Mouse (Mus musculus): ENCODE results near the gene Rex1bd.
A peak's percentile ranks its signal among the peaks of the same experiment; 100 is the strongest.

Gene Rex1bd

DNA sequence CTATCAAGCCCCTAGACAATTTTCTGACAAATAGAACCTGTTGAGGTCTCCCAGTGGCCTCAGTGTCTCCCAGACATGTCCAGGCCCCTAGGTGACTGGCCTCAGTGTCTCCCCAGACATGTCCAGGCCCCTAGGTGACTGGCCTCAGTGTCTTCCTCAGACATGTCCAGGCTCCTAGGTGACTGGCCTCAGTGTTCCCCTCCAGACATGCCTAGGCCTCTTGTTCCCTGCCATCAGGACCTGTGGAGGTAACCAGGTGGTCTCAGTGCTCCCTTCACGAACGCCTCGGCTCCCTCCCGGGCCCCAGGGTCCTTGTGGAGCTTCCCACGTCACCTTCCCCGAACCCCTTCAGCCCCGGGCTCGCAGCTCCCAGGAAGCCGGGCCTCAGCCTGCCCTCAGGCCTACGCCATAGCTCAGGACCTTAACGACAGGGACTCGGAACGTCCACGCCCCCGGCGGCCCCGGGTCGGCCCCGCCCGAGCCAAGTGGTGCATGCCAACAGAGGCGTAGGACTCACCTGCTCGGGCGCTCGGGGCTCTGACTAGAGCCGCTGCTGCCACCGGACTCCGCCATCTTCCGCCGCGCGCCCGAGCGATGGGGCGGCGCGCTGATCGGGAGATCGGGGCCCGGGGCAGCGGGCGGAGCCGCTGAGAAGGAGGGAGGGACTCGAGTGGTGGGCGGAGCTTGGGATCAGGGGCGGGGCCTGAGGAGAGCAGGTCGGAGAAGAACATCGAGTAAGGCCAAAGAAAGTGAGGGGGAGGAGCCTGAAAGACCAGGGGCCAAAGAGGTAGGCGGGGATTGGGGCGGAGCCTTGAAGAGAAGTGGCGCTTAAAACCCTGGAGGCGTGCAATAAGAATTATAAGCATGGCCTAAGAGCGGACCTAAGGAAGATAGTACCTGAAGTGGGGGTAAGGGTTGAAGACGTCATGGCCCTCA lies 30.0 kb downstream of the Rex1bd start, which contains the start of gene Klhl26:
Gene Klhl26, minus strand, starts transcription at position 636 of the 936 bp plus-strand sequence.
- peak; percentile 97 to 99 for DNase-seq

DNA sequence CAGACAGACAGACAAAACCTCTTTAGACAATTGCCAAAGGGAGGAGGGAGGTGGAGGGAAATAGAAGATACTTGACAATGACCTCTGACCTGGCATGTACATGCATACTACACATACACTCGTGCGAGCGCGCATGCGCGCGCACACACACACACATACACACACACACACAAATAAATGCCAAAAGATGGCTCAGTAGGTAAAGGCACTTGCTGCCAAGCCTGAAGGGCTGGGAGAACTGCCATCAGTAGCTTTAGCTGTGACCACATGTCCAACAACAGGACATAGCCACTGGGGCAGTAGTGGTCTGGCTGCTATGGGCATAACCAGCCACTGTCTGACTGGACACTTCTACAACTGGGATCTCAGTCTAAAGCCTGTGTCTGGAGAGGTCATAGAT lies 34.7 kb downstream of the Rex1bd start:
- no peak for DNase-seq

DNA sequence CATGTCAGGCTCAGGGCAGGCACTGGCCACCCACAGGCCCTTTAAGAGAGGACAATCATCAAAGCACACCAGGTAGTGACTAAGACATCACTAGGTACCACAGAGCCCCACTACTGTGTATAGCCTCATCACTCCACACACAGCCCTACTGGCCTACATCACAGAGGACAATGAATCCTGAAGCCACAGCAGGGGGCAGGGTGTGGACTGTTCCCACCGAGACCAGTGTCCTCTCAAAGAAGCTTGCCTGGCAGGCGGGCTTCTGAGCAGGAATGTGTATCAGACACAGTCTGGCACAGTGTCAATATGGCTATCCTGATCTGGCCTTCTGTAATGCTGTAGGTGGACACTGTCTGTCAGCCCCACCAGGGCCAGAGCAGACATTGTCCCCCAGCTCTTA lies 36.6 kb downstream of the Rex1bd start:
- no peak for DNase-seq

DNA sequence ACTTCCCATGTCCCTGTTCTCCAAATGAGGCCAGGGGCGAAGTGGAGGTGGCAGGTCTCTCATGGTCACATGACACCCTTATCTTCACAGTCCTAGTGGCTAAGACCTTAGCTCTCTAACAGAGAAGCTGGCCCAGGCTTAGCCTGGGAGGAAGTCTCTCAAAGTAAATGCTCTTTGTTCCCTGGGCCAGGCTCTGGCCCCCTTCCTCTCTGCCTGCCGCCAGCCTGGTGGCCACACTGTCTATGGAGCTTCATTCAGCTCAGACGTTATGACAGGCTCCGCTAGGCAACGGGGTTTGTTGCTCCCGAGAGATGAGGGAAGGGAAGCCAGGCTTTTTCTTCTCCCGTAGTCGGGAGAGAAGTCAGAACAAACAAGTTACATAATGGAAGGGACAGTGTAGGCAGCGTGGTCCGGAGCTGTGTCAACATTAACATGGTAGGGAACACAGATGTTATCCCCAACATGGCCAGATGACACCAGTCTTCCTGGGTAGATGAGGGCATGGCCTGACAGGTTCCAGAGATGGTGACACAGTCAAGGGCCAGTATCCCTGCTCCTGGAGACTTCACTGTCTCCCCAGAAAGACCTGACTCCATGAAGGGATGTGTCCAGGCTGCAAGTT lies 37.1 kb downstream of the Rex1bd start:
- no peak for DNase-seq

DNA sequence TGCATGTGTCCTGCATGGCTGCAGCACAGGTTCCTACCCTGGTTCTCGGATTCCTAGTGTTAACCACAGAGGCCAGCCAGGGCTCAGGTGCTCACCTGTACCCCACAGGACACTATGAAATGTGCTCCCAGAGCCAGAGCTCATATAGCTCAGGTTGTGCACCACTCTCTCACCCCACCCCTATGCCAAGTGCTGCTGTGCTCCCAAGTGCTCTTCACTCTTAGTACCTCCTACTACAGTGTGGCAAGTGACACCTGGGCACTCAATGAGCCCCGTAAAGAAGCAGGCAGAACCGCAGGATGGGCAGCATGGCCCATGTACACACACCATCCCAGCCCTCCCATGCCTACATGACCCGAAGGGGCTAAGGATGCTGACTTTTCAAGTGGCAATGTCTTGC lies 37.8 kb downstream of the Rex1bd start:
- no peak for DNase-seq

DNA sequence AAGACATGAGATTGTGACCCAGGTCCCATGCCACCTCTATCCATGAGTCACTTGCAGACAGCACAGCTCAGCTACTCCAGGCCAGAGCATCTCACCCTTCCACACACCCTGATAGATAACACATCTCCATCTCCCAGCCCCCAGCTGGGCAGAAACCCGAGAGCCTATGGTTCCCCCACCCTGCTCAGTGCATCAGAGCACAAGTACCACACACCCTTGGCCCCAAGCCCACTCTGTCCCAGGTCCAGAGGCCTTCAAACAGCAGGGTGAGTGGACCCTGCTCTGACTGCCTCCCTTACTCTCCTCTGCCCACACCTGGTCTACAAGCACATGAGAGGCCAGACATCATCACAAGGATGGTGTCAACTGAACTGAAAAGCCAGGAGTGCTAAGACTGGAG lies 38.6 kb downstream of the Rex1bd start:
- no peak for DNase-seq

DNA sequence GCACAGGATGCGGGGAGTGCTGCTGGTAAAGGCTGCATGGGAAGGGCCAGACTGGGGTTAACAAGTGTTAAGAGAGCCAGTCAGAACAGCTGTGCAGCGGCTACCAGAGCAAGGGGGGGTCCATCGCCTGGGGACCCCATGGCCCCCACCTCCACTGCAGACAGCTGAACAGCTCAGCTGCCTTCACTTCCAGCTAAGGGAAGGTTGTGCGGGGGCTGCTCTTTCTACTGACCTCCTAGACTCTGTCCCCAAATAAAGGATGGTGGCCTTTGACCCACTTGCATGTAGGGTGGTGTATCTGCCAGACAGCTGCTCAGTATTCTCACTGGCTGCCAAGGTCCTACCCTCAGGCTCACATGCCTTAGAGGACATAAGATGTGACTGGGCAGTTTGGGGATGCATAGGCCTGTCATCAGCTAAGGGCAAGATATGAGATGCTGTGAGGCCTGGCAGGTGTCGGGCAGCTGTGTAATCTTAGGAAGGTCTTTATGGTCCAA lies 39.3 kb downstream of the Rex1bd start:
- DNase-seq = no peak

DNA sequence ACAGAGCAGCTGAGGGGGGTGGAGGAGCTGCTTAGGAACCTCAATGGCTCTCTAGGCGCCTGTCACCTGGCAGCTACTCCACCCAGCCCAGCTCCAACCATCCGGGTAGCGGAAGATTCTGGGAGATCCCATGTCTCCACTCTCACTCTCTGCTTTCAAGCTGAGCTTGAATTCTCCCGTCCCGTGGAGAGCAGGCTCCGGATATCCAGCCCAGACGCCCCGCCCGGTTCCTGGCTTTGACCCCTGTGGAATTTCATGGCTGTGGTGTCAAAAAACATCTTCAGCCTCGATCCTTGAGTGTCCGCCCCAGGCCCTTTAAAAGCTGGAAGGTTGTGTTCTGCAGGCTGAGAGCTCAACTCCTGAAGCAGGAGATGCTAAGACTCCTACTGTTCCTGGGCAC lies 39.8 kb downstream of the Rex1bd start:
- peak; percentile 51 to 67 for DNase-seq

DNA sequence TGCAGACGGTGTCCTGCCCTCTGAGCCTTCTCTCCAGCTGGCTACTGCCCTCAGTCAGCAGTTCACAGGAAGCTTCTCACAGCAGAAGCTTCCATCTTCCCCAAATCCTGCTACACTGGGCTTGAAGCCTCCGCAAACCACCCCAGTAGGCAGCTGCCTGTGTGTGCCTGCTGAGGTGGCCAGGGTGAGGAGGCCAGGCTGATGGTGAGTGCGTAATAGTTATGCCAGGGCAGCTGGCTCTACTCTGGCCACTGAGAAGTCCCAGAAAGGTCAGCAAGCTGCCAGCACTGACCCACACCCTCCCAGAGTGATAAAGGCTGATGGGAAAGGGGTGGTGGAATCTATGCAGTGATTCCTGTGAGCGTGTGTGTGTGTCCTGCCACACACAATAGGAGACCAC lies 40.2 kb downstream of the Rex1bd start:
- DNase-seq = no peak

DNA sequence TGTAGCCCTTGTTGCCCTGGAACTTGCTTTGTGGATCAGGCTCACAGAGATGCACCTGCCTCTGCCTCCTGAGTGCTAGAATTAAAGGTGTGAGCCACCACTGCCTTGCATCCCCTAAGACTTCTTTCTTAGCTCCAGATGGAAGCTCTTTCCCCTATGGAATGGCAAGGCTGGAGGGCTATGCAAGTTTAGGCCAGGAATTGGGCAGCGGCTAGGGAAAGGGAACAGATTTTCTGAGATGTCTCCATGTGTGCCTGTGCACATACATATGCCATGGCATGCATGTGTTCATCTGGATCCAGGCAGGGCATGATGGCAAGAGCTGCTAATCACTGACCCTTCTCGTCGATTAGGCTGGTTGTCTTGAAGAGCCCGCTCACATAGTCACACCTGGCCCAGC lies 40.9 kb downstream of the Rex1bd start:
- DNase-seq = no peak

DNA sequence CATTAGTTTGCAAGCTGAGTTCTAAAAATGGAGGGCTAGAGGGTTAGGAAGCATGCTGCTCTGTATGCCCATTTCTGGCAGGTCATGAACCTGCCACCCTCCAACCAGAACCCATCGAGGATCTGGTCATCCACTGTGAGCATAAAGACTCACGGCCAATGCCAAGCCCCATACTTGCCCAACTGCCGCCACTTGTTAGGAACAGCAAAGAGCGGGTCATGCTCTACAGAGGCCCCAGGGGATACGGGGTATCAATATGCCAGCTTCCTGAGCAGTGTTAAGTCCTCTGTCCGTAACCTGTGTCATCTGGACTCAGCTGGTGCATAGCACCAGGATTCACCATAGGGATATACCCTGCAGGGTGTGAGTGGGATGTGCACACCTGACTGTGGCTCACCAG lies 42.4 kb downstream of the Rex1bd start:
- no peak for DNase-seq

DNA sequence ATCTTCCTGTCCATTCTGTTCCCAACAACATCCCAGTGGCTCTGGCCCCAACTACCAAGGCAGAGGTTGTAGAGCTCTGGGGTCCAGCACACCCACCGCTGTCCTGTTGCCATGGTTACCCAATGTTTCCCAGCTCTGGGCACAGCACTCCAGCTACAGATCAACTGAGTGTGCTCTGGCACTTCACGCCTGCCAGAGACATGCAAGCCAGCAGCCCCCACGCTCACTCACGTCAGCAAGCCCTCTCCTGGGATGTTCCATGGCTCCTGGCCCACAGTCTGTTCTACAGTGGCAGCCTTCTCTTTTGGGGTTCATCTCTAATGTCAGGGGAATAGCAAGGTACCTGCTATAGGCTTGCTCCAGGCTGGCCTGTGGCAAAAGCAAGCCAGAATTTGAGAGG lies 43.2 kb downstream of the Rex1bd start:
- DNase-seq = no peak

DNA sequence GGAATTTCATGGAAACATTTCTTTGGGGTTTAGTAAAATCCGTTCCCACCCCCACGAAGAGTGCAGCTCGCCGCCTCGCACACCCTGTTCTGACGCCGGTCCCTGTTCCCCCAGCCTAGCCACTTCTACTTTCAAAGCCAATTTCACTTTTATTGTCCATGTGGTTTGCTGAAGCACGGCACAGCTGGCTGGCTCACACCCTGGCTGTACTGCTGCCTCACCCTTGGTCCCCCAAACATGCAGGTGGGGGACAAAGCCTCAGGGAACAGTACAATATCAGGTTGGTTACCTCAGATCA lies 44.1 kb downstream of the Rex1bd start:
- DNase-seq = no peak

DNA sequence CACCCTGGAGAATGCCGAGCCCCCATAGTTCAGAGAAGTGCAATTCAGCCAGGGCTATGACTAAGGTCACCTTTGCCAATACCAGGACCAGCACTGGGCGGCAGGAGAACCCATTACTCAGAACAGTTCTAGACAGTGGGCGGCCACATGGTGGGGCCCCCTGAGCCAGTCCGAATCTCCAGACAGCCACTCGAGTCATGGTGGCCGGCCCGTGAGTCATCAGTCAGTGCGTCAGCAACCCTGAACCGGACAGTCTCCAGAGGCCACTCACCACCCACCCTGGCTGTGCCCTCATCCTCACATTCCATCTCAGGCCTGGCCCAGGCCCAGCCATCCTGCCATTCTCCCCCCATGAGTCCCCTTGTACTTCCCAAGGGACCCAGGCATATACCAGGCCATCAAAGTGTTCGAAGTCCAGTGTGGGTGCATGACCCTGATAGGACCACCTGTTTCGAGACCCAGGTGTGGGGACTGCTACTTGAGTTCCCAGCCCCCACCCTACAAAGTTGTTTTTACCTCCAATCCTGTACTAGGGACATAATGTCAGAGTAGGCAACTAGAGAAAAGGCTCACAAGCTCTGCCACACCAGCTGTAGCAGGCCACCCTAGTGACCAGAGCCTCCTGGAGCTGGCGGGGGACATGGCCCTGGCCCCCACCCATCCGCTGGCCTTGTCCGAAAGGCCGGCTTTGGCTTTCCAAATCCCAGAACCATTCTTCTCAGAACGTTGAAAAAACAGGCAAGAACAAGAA lies 44.6 kb downstream of the Rex1bd start:
- no peak for DNase-seq

DNA sequence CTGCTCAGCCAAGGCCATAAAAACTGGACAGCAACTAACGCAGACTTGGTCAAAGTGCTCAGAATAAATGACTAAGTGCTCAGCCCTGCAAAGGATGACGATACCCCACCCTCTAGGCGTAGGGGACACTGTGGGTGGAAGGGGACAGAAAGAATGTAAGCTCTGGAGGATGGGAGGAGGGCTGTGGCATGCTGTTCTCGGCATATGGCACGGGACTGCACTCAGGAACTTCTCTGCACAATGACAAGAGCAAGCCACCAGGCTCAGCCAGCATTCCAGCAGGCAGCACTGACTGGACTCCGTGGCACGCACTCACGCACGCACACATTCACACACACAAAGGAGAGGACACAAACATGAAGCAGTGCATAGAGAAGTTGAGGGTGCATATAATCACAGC lies 45.9 kb downstream of the Rex1bd start:
- DNase-seq = no peak

DNA sequence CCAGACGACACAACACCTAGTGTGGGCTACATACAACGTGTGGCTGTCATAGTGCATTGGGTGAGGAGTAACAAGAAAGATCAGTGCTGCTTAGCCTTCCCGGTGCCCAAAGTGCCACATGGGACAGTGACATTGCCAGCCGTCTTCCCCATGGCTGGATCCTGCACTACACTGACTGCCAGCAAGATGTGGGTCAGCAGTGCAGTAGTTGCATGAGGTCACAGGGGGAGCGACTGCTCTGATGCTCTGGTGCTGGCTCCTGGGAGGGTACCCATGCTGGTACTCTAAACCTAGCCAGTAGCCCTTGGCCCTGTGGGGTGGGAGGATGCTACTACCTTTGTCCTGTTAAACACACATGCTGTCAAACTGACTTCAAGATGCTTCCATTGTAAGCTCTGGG lies 46.4 kb downstream of the Rex1bd start:
- no peak for DNase-seq

DNA sequence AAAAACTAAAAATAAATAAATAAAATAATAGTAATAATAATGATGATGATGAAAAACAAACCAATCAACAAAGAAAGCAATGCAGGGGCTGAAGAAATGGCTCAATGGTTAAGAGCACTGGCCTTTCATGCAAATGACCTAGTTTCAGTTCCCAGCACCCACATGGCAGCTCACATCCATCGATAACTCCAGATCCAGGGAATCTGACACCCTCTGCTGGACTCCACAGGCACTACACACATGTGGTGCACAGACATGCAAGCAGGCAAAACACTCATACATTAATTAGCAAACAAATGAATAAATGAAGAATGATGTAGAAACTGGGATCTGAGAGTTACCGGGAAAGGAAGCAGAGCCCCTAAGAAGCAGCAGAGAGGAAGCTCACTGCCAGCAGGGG lies 46.9 kb downstream of the Rex1bd start:
- DNase-seq = no peak

DNA sequence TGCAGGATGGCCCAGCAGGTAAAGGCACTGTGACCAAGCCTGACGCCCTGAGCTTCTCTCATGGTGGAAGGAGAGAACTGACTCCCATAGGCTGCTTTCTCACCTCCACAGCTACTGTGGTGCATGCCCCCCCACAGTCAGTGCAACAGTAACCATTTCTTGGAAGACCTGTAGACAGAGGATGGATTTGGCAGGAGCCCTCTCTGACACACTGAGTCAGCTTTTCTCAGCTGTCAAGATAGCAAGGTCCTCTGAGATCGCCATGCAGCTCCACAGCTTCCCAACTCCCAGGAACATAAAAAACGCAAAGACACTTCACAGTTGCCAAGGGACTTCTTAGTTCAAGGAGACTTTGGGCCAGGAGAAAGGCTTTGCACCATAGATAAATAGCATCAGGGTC lies 48.1 kb downstream of the Rex1bd start:
- DNase-seq = no peak

DNA sequence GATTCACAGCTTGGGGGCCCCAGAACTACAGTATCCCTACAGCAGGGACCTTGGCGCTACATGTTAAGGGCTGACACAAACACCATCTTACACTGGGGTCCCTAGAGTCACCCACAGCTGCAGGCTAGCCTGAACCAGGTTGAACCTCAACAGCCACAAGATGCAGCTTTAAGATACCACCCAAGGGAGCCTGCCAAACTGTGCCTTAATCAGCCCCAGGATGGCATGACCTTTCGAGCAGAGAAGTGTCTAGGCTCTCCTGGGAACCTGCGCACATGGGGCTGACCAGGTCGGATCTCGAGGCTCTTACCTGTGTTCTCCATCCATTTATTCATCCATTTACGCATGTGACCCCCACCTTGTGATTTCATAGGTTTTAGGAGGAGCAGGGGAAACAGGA lies 48.7 kb downstream of the Rex1bd start:
- DNase-seq = no peak

DNA sequence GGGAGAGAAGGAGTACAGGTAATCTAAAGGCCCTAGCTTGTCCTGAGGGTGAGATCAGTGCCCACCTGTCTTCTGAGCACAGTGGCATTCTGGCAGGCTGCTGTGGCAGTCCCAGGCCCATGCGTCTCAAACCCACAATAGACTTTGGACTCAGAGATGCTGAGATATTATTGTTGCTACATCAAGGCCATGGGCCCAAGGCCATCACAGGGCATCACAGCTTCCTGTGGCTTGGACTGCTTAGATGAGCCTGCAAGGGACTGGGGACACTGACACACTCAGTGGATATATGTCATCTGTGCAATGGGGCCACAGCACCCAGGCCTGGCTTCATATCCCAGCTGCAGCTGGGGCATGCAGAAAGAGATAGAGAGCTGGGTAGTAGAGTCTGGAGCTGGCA lies 49.6 kb downstream of the Rex1bd start:
- no peak for DNase-seq
